Mouse (Mus musculus) embryonic facial prominence, embryonic 15.5 days (tissue): Measurements from ENCODE around the gene Matk. TPM values are rescaled to one million over a fixed set of nuclear protein-coding genes. Genes with fewer than 3 reads are reported as not detected.
A peak's percentile ranks its signal among the peaks of the same experiment; 100 is the strongest.

Experiments
- ATAC-seq: fragments of 200-750 bp; cut with Nextera tagmentation; 2 replicates; pipeline ENCODE4 v1.8.0; 2017; ENCODE audit warnings: low read depth, moderate TSS enrichment; ENCODE audit not compliant: insufficient number of reproducible peaks, low FRiP score, low TSS enrichment
- H3K27ac ChIP-seq: fragments of 300-500 bp; sonication (generic); replicated peaks from 2 replicates; pipeline ENCODE4 v1.5.1; 2015; ENCODE audit warnings: mild to moderate bottlenecking, inconsistent platforms
- H3K27me3 ChIP-seq: fragments of 300-500 bp; sonication (generic); 2 replicates; pipeline ENCODE4 v1.6.1; 2015; ENCODE audit warnings: inconsistent platforms
- H3K36me3 ChIP-seq: fragments of 300-500 bp; sonication (generic); 2 replicates; pipeline ENCODE4 v1.6.1; 2015; ENCODE audit warnings: mild to moderate bottlenecking, inconsistent platforms
- H3K4me1 ChIP-seq: fragments of 300-500 bp; sonication (generic); 2 replicates; pipeline ENCODE4 v1.6.1; 2015; ENCODE audit warnings: inconsistent platforms
- H3K4me2 ChIP-seq: fragments of 300-500 bp; sonication (generic); replicated peaks from 2 replicates; pipeline ENCODE4 v1.6.1; 2015; ENCODE audit warnings: mild to moderate bottlenecking, inconsistent platforms
- H3K4me3 ChIP-seq: fragments of 300-500 bp; sonication (generic); replicated peaks from 2 replicates; pipeline ENCODE4 v1.5.1; 2015; ENCODE audit warnings: mild to moderate bottlenecking, inconsistent platforms
- H3K9ac ChIP-seq: fragments of 300-500 bp; sonication (generic); 2 replicates; pipeline ENCODE4 v1.6.1; 2015; ENCODE audit warnings: inconsistent platforms
- H3K9me3 ChIP-seq: fragments of 300-500 bp; sonication (generic); replicated peaks from 2 replicates; pipeline ENCODE4 v1.6.1; 2016; ENCODE audit warnings: inconsistent platforms
- WGBS: fragments of 180-500 bp; shearing (Covaris S2); methylation state at CpG from one replicate; pipeline ENCODE4 v1.1.7; 2015; 5-methylcytosine and 5-hydroxymethylcytosine counted together
- polyA plus RNA-seq: library from polyadenylated mRNA; unstranded; fragments of >200 nt; fragmentation: Nextera tagmentation; extraction: Ambion mirVana; gene quantifications from 2 replicates; pipeline ENCODE4 v1.2.1, GENCODE M21; 2015

Matk gene
- polyA plus RNA-seq, 1 experiment from 2014 or later: 9.1 TPM

DNA sequence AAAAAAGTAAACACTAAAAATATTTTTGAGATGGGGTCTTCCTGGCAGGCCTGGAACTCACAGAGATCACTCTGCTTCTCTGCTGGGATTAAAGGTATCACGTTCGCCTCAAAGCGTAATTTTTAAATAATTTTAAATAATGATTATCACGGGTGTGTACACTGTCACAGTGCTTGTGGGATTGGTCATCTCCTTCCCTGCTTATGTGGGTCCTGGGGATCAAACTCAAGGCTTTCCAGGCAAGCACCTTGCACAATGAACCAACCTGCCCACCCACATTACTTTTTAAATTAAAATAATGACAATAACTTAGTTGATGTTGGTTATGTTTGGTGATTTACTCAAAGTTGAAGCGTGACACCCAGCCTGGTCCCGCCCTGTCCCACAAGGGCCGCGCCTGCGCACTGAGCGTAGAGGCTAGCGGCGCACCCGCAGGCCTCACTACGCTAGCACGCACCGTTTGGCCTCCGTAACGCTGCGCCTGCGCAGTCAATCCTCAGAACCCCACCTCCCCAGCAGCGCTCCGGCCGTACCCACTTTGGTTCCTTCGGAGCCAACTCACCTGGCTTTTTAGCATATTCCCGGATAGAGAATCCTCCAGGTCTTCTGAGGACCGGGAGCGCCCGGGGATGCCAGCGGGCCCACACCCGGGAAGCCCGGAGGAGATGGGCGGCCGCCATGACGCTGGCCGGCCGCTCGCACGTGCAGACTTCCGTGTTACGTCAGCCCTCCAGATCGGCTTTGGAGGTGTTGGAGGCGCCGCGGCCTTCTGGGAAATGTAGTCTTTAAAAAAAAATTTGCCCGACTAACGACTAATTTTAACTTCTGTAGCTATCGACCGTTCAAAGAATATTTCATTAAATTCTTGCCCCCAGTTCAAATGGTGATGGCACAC, 13.7 kb downstream of the Matk start, which contains the start of the genes Mrpl54 and Apba3:
TSS of gene Mrpl54 (minus strand) at position 724 of the 895 bp plus-strand sequence.
TSS of gene Apba3 (plus strand) at position 750 of the 895 bp plus-strand sequence.
- Histone ChIP-seq H3K9me3 (no peaks in the 10 kb centered on the region), H3K27ac (peak within 1 kb of the TSS; percentile 93), H3K4me2 (peak within 1 kb of the TSS; percentile 77), H3K9ac (peak within 1 kb of the TSS; percentile 70), H3K27me3 (no peaks in the 10 kb centered on the region), H3K4me3 (peak within 1 kb of the TSS; percentile 83), H3K4me1 (peaks cover 20% of the 10 kb centered on the region), H3K36me3 (peaks cover 50% of the 10 kb centered on the region)
- WGBS: under 1% methylated on average over 48 of the region's 48 CpGs
- peak; percentile 92 for ATAC-seq

DNA sequence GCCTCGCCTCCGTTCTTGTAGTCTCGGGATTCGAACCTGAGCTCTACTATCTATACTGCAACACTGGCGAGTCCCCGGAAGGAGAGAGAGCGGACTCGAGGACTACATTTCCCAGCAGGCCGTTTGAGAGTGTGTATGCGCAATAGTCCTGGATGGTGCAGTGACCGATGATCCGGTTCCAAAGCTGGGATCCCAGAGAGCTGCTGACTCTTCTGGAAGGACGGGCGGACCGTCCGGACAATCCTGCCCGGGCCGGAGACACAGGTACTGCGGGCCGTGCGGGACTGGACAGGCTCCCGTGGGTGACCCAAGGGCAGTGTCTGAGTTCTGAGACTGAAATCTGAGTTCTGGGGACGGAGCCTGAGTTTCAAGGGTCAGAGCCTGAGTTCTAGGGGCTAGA, 15.3 kb downstream of the Matk start:
- peak; percentile 66 for ATAC-seq
- Histone ChIP-seq H3K4me1 (peaks cover 20% of the 10 kb centered on the region), H3K36me3 (peaks cover 54% of the 10 kb centered on the region), H3K9me3 (no peaks in the 10 kb centered on the region), H3K27me3 (no peaks in the 10 kb centered on the region), H3K27ac (peak overlapping the region; percentile 58; the same call in 1 of the 2 replicates), H3K9ac (peak overlapping the region; percentile 80), H3K4me2 (peak overlapping the region; percentile 77), H3K4me3 (peak overlapping the region; percentile 83)
- 4% methylated on average over 23 of the region's 23 CpGs for WGBS

DNA sequence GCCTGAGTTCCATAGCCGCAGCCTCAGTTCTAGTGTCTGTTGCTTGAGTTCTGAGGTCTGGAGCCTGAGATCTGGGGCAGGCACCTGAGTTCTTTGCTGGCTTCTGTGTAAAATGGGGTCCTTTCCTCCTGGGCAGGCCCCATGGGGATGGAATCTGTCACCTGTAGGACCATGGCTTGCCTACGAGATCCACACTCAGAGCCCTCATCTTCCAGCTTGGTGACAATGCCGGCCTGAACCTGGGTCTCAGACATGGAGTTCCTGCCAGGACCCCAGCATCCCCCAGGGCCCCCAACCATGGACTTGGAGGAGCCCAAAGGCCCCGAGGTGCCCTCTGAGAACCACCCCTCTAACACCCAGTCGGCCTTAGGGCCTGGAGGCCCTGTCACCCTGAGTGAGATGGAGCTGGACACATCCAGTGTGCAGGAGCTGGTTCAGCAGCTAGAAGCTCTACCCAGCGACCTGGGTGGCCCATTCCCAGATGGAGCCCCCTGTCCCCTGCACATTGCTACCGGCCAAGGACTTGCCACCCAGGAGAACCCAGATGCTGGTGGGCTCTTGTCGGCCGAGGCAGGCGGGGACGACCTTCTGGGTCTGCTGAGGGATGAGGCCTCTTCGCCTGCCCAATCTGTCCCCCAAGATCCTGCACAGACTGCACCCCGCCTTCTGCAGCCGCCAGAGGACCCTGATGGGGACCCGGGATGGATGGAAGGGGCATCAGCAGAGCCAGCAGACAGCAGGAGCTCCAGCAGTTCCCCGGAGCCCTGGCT, 16.1 kb downstream of the Matk start:
- H3K9me3 ChIP-seq: no peaks in the 10 kb centered on the region
- H3K27me3 ChIP-seq: no peaks in the 10 kb centered on the region
- peaks cover 56% of the 10 kb centered on the region for H3K36me3 ChIP-seq
- H3K4me3 ChIP-seq: peak overlapping the region; percentile 83
- WGBS: 77% methylated on average over 16 of the region's 16 CpGs
- H3K4me2 ChIP-seq: peak overlapping the region; percentile 77
- peaks cover 20% of the 10 kb centered on the region for H3K4me1 ChIP-seq
- peak overlapping the region; percentile 80 for H3K9ac ChIP-seq
- ATAC-seq: no peak
- peak overlapping the region; percentile 58; the same call in 1 of the 2 replicates for H3K27ac ChIP-seq

DNA sequence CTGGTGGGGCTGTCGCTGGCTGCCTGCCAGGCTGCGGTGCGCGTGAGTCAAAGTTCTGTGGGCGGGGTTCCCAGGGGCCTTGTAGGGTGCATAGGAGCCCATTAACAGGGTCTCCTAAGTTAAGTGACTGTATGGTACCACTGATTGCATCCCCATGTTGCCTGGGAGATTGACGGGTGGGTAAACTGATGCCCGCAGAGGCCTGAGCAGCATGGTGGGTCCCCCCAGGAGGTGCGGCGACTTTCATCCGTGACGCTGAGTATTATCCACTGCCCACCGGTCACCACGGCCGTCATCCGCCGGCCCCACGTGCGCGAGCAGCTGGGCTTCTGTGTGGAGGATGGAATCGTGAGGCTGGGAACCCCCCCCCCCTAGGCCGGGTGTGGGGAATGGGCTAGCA, 19.6 kb downstream of the Matk start:
- ATAC-seq: no peak
- Histone ChIP-seq H3K4me1 (peaks cover 13% of the 10 kb centered on the region), H3K4me3 (no peak overlapping the region), H3K36me3 (peaks cover 43% of the 10 kb centered on the region), H3K27ac (no peak overlapping the region), H3K9me3 (no peaks in the 10 kb centered on the region), H3K27me3 (no peaks in the 10 kb centered on the region), H3K4me2 (no peak overlapping the region), H3K9ac (no peak overlapping the region)
- 90% methylated on average over 21 of the region's 21 CpGs for WGBS

DNA sequence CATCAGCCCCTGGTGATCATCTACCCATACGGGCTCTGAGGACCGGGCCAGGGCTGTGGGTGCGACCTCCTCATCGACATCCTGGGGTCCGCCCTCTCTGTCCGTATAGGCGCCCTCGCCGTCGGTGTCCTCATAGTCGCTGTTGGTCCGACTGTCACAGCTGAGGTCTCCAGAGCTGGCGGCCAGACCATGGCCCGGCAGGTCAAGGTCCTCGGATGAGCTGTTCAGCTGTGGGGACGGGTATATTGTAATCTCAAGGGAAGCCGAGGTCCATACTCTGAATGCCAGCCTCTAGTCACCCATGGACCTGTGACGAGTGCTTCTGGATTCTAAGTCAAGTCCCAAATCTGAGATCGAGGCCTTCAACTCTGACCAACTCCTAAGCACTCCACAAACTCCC, 21.1 kb downstream of the Matk start:
- no peak for ATAC-seq
- Histone ChIP-seq H3K9me3 (no peaks in the 10 kb centered on the region), H3K27ac (no peak overlapping the region), H3K27me3 (no peaks in the 10 kb centered on the region), H3K4me3 (no peak overlapping the region), H3K36me3 (peaks cover 43% of the 10 kb centered on the region), H3K4me1 (peaks cover 8% of the 10 kb centered on the region), H3K9ac (no peak overlapping the region), H3K4me2 (no peak overlapping the region)
- 91% methylated on average over 19 of the region's 19 CpGs for WGBS

DNA sequence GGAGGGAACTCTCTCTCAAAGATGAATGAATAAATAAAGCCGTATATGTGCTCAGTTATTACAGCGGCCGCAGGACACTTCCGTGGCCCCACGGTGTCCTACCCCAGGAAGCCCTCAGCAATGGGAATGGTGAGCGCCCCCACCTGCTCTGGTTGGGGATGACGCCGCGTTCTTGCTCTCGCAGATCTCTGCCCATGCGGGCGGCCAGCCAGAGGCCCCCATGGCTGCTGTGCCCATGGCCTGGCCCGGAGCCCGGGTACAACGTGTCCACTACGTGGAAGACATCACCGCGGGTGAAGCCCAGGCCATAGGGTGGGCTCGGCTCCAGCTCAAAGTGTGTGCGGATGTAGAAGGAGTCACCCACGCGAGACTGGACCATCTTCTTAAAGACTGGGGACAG, 24.9 kb downstream of the Matk start:
- H3K4me3 ChIP-seq: no peak overlapping the region
- WGBS: 81% methylated on average over 22 of the region's 22 CpGs
- H3K4me1 ChIP-seq: peaks cover 8% of the 10 kb centered on the region; the same call in 1 of the 2 replicates
- H3K27ac ChIP-seq: no peak overlapping the region
- no peak overlapping the region for H3K4me2 ChIP-seq
- H3K36me3 ChIP-seq: peaks cover 13% of the 10 kb centered on the region
- H3K9me3 ChIP-seq: no peaks in the 10 kb centered on the region
- H3K27me3 ChIP-seq: peaks cover 7% of the 10 kb centered on the region; the same call in 1 of the 2 replicates
- no peak overlapping the region for H3K9ac ChIP-seq
- ATAC-seq: no peak

DNA sequence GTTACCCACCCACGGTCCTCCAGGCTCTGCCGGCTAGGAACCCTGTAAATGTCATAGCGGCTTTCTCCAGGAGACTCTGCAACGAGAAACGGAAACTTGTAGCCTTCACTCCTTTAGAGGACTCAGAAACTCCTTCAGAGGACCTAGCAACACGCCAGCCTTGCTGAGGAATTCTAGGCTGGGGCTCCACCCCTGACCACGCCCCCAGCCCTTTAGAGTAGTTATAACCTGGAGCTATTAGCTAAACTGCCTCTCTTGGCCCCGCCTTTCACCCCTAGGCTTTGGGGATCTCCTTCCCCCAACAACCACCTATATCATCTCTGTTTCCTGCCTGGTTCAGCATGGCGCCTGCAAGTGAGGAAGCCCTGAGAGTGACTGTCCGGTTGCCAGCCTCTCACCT, 26.8 kb downstream of the Matk start:
- H3K9me3 ChIP-seq: no peaks in the 10 kb centered on the region
- no peaks in the 10 kb centered on the region for H3K36me3 ChIP-seq
- 37% methylated on average over 10 of the region's 10 CpGs for WGBS
- peaks cover 23% of the 10 kb centered on the region for H3K27me3 ChIP-seq
- H3K9ac ChIP-seq: no peak overlapping the region
- no peak for ATAC-seq
- no peak overlapping the region for H3K27ac ChIP-seq
- no peak overlapping the region for H3K4me3 ChIP-seq
- H3K4me2 ChIP-seq: no peak overlapping the region
- peaks cover 17% of the 10 kb centered on the region for H3K4me1 ChIP-seq

DNA sequence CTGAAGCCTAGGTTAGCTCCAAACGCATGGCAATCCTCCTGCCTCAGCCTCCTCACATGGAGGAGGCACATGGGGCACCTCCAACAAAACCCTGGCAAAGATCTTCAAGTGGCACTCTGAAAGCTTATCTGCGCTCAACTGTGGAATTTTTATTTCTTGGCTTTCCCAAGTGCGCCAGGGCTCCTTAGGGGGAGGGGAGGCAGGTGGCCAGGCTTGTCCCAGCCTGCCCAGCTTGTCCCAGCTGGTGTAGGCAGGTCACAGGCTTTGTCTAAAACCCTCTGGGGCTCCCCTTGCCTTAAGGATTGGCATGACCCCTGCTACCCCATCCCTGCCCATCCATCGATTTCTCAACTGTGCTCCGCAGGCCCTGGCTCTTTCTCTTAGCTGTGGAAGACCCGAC, 31.5 kb downstream of the Matk start:
- Histone ChIP-seq H3K9me3 (no peaks in the 10 kb centered on the region), H3K9ac (no peak overlapping the region), H3K27ac (0 out of 2 replicates have a peak overlapping the region, but pooled peaks have one; percentile 28), H3K4me1 (peaks cover 27% of the 10 kb centered on the region), H3K4me3 (no peak overlapping the region), H3K36me3 (no peaks in the 10 kb centered on the region), H3K4me2 (no peak overlapping the region), H3K27me3 (peaks cover 34% of the 10 kb centered on the region)
- 35% methylated on average over 6 of the region's 6 CpGs for WGBS
- 0 out of 2 replicates have a peak, but pooled peaks have one; percentile 11 for ATAC-seq

DNA sequence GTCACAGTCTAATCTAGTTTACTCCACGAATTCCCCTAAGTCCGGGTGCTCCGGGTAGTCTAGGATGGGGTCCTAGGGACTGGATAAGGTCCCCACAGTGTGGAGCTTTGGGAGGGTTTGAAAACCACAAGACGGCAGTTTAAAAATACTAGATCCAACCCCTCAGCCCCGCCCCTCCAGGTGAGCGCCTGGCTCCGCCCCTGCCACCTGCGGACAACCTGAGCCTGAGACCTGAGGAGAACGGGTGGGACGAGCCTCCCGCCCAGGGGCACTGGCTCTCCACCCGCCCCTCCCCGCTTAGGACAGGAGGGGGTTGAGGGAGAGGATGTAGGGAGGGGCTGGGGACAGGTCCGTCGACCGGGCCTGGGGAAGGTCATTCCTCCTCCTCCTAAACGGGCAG, 32.0 kb downstream of the Matk start:
- H3K4me2 ChIP-seq: peak overlapping the region; percentile 74
- WGBS: 5% methylated on average over 17 of the region's 17 CpGs
- H3K4me3 ChIP-seq: peak overlapping the region; percentile 44
- H3K4me1 ChIP-seq: peaks cover 26% of the 10 kb centered on the region
- peak overlapping the region; percentile 28; the same call in 1 of the 2 replicates for H3K27ac ChIP-seq
- peaks cover 34% of the 10 kb centered on the region for H3K27me3 ChIP-seq
- no peak overlapping the region for H3K9ac ChIP-seq
- H3K9me3 ChIP-seq: no peaks in the 10 kb centered on the region
- H3K36me3 ChIP-seq: no peaks in the 10 kb centered on the region
- ATAC-seq: peak; percentile 58; the same call in 1 of the 2 replicates

DNA sequence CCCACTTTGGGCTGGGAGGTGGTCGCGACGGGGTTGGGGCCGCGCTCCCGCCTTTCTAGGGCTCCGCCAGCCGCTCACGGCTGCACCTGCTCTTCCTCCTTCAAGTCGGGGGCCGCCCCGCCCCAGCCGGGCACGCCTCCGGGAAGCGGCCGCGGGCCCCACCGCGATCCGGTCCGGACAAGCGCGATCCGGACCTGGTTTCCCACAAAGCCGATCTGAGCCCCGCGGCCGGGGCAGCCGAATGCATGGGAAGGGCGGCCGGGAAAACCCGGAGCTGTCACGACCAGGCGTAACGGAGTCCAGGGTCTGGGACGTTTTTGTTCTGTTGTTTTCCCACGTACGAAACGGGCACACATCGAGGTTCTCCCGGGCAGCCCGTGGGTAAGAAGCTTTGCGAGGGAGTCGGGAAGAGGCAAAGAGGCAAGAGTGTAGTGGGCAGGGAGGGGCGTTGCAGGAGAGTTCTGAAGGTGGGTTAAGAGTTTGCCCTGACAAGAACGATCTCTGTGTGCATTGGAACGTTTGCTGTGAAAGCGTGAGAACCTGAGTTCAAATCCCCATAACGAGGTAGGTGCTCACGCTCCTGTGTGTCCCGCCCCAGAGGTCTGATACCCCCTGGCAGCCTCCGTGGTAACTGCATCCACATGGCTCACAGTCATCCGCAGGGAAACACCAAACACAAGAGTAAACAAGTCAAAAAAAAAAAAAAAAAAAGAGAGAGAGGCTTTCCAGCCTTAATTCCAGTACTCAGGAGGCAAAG, 33.1 kb downstream of the Matk start:
- WGBS: under 1% methylated on average over 54 of the region's 54 CpGs
- no peak overlapping the region for H3K9ac ChIP-seq
- H3K4me2 ChIP-seq: peak overlapping the region; percentile 74
- H3K4me3 ChIP-seq: peak overlapping the region; percentile 44
- H3K27me3 ChIP-seq: peaks cover 46% of the 10 kb centered on the region
- H3K4me1 ChIP-seq: peaks cover 31% of the 10 kb centered on the region
- peak; percentile 69 for ATAC-seq
- H3K27ac ChIP-seq: no peak overlapping the region
- no peaks in the 10 kb centered on the region for H3K9me3 ChIP-seq
- no peaks in the 10 kb centered on the region for H3K36me3 ChIP-seq
